Mouse (Mus musculus) small intestine, adult 2 months (tissue): ENCODE measurements around the gene Rab23. TPM values are rescaled to one million over a fixed set of nuclear protein-coding genes. Genes with fewer than 3 reads are reported as not detected.

Source experiments
- H3K27ac ChIP-seq: fragments of 200-500 bp; 2 replicates; pipeline ENCODE4 v1.5.1; 2012; ENCODE audit warnings: low read depth, low read length, control low read depth, inconsistent platforms; ENCODE audit not compliant: insufficient read depth
- H3K27me3 ChIP-seq: fragments of 200-500 bp; 2 replicates; pipeline ENCODE4 v1.6.1; 2012; ENCODE audit warnings: mild to moderate bottlenecking, moderate library complexity, low read length, inconsistent platforms; ENCODE audit not compliant: control insufficient read depth, insufficient read depth
- H3K36me3 ChIP-seq: fragments of 200-500 bp; 2 replicates; pipeline ENCODE4 v1.6.1; 2012; ENCODE audit warnings: mild to moderate bottlenecking, low read length, control low read depth, inconsistent platforms; ENCODE audit not compliant: control insufficient read depth, insufficient read depth
- H3K4me1 ChIP-seq: fragments of 200-500 bp; 2 replicates; pipeline ENCODE4 v1.6.1; 2012; ENCODE audit warnings: low read length, inconsistent platforms, mixed read lengths; ENCODE audit not compliant: control insufficient read depth, insufficient read depth, insufficient read length
- H3K4me3 ChIP-seq: fragments of 200-500 bp; 2 replicates; pipeline ENCODE4 v1.5.1; 2012; ENCODE audit warnings: low read depth, mild to moderate bottlenecking, control low read depth, inconsistent platforms, low read length, moderate library complexity
- CTCF ChIP-seq: fragments of 200-500 bp; IDR thresholded peaks from 2 replicates; pipeline ENCODE4 v1.5.1; 2012; ENCODE audit warnings: low read depth, mild to moderate bottlenecking, control low read depth, inconsistent platforms, low read length, moderate library complexity, mixed read lengths; ENCODE audit not compliant: insufficient replicate concordance, insufficient read length; ENCODE audit errors: extremely low read depth
- POLR2A ChIP-seq: fragments of 200-500 bp; IDR thresholded peaks from 2 replicates; pipeline ENCODE4 v1.6.1; 2012; ENCODE audit warnings: low read depth, mild to moderate bottlenecking, control low read depth, inconsistent platforms, low read length, moderate library complexity
- WGBS: fragments of 180-500 bp; shearing (Covaris S2); methylation state at CpG from one replicate; pipeline ENCODE4 v1.1.7; 2018; 5-methylcytosine and 5-hydroxymethylcytosine counted together
- polyA plus RNA-seq: library from polyadenylated mRNA; depleted of rRNA; stranded (reverse); fragments of >200 nt; gene quantifications from 2 replicates; pipeline ENCODE4 v1.2.3, GENCODE M21; 2012

Rab23 gene
- polyA plus RNA-seq, 1 experiment = 4.6 TPM

- TF ChIP-seq POLR2A (no peak), CTCF (no peak)
- Histone ChIP-seq H3K4me3 (no peak overlapping the region), H3K27me3 (no peaks in the 10 kb centered on the region), H3K36me3 (no peaks in the 10 kb centered on the region), H3K27ac (no peak overlapping the region), H3K4me1 (no peaks in the 10 kb centered on the region)
- WGBS = 89% methylated on average over 7 of the region's 7 CpGs
These were observed 38.8 kb upstream of the Rab23 start for GRCm38 (mm10) chr1:33680890-33681289.

- no peak for TF ChIP-seq CTCF
- TF ChIP-seq POLR2A = no peak
These were observed 35.2 kb upstream of the Rab23 start for GRCm38 (mm10) chr1:33684459-33684858.

GRCm38 (mm10) chr1:33688810-33689209 lies 30.9 kb upstream of the Rab23 start:
- TF ChIP-seq POLR2A (no peak), CTCF (no peak)

More at GRCm38 (mm10) chr1:33684459-33684858, 35.2 kb upstream of the Rab23 start:
- 59% methylated on average over 8 of the region's 8 CpGs for WGBS
- Histone ChIP-seq H3K36me3 (no peaks in the 10 kb centered on the region), H3K4me1 (no peaks in the 10 kb centered on the region), H3K27me3 (no peaks in the 10 kb centered on the region), H3K4me3 (no peak overlapping the region), H3K27ac (no peak overlapping the region)

GRCm38 (mm10) chr1:33689446-33690086 lies 30.1 kb upstream of the Rab23 start:
- TF ChIP-seq CTCF = no peak
- no peak for TF ChIP-seq POLR2A
- Histone ChIP-seq H3K27ac (no peak overlapping the region), H3K4me1 (no peaks in the 10 kb centered on the region), H3K36me3 (no peaks in the 10 kb centered on the region), H3K4me3 (no peak overlapping the region), H3K27me3 (no peaks in the 10 kb centered on the region)
- WGBS = 83% methylated on average over 8 of the region's 8 CpGs

More at GRCm38 (mm10) chr1:33688810-33689209, 30.9 kb upstream of the Rab23 start:
- Histone ChIP-seq H3K27ac (no peak overlapping the region), H3K4me1 (no peaks in the 10 kb centered on the region), H3K4me3 (no peak overlapping the region), H3K36me3 (no peaks in the 10 kb centered on the region), H3K27me3 (no peaks in the 10 kb centered on the region)
- 56% methylated on average over 2 of the region's 2 CpGs for WGBS

GRCm38 (mm10) chr1:33690087-33690448 lies 29.6 kb upstream of the Rab23 start:
- Histone ChIP-seq H3K4me3 (no peak overlapping the region), H3K36me3 (no peaks in the 10 kb centered on the region)

GRCm38 (mm10) chr1:33693893-33694292 lies 25.8 kb upstream of the Rab23 start:
- H3K36me3 ChIP-seq = no peaks in the 10 kb centered on the region
- no peak overlapping the region for H3K27ac ChIP-seq
- no peaks in the 10 kb centered on the region for H3K27me3 ChIP-seq
- TF ChIP-seq CTCF (no peak), POLR2A (no peak)
- 76% methylated on average over 3 of the region's 3 CpGs for WGBS
- no peaks in the 10 kb centered on the region for H3K4me1 ChIP-seq
- H3K4me3 ChIP-seq = no peak overlapping the region

More at GRCm38 (mm10) chr1:33690087-33690448, 29.6 kb upstream of the Rab23 start:
- 34% methylated on average over 4 of the region's 4 CpGs for WGBS
- TF ChIP-seq CTCF (no peak), POLR2A (no peak)
- H3K4me1 ChIP-seq = no peaks in the 10 kb centered on the region
- H3K27me3 ChIP-seq = no peaks in the 10 kb centered on the region
- H3K27ac ChIP-seq = no peak overlapping the region

GRCm38 (mm10) chr1:33696016-33696415 lies 23.7 kb upstream of the Rab23 start:
- H3K4me3 ChIP-seq = no peak overlapping the region
- 84% methylated on average over 2 of the region's 2 CpGs for WGBS
- TF ChIP-seq CTCF (no peak), POLR2A (no peak)
- H3K4me1 ChIP-seq = no peaks in the 10 kb centered on the region
- H3K27me3 ChIP-seq = no peaks in the 10 kb centered on the region
- no peaks in the 10 kb centered on the region for H3K36me3 ChIP-seq
- H3K27ac ChIP-seq = no peak overlapping the region

GRCm38 (mm10) chr1:33701244-33701643 lies 18.4 kb upstream of the Rab23 start:
- WGBS = 91% methylated on average over 3 of the region's 3 CpGs
- H3K4me1 ChIP-seq = no peaks in the 10 kb centered on the region
- no peaks in the 10 kb centered on the region for H3K36me3 ChIP-seq
- no peak overlapping the region for H3K27ac ChIP-seq
- TF ChIP-seq POLR2A (no peak), CTCF (no peak)
- H3K4me3 ChIP-seq = no peak overlapping the region
- no peaks in the 10 kb centered on the region for H3K27me3 ChIP-seq
